Mouse (Mus musculus): ENCODE results near the gene Dnm3.

Gene Dnm3

GRCm38 (mm10) chr1:162162677-162163076 is 315.2 kb downstream of the Dnm3 start:
- no peak for DNase-seq (ENCODE audit: low spot score in 2 of 2)

GRCm38 (mm10) chr1:162162249-162162648 is 315.6 kb downstream of the Dnm3 start:
- no peak for DNase-seq (ENCODE audit: low spot score in 2 of 2)

DNA sequence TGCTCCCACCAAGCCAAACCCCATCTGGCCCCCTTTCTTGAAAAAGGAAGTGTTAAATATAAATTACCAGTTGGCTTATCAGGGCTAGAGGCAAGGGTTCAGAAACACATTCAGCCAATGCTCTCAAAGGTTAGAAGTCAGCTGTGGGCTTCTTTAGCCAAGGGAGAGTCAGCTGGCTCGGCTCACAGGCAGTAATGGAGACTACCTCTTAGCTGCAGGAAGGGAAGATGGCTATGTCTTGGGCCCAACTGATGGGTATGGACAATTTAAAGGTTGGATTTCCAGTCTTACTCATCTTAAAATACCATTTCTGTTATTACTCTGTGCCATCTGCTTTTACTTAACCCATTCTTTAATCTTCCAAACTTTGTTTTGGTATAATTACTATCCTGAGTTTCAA is 317.1 kb downstream of the Dnm3 start:
- no peak for DNase-seq (ENCODE audit: low spot score in 2 of 2)

- DNase-seq (ENCODE audit: low spot score in 2 of 2): no peak
Measured at GRCm38 (mm10) chr1:162158486-162158885, 319.3 kb downstream of the Dnm3 start.

- no peak for DNase-seq (ENCODE audit: low spot score in 2 of 2)
Measured at GRCm38 (mm10) chr1:162157659-162158058, 320.2 kb downstream of the Dnm3 start.

- DNase-seq (ENCODE audit: low spot score in 2 of 2): no peak
Measured at GRCm38 (mm10) chr1:162156873-162157272, 321.0 kb downstream of the Dnm3 start.

- no peak for DNase-seq (ENCODE audit: low spot score in 2 of 2)
Measured at GRCm38 (mm10) chr1:162155546-162155945, 322.3 kb downstream of the Dnm3 start.

GRCm38 (mm10) chr1:162153118-162153517 is 324.7 kb downstream of the Dnm3 start:
- no peak for DNase-seq (ENCODE audit: low spot score in 2 of 2)

GRCm38 (mm10) chr1:162149730-162150129 is 328.1 kb downstream of the Dnm3 start:
- no peak for DNase-seq (ENCODE audit: low spot score in 2 of 2)

- no peak for DNase-seq (ENCODE audit: low spot score in 2 of 2)
Measured at GRCm38 (mm10) chr1:162147554-162147953, 330.3 kb downstream of the Dnm3 start.

DNA sequence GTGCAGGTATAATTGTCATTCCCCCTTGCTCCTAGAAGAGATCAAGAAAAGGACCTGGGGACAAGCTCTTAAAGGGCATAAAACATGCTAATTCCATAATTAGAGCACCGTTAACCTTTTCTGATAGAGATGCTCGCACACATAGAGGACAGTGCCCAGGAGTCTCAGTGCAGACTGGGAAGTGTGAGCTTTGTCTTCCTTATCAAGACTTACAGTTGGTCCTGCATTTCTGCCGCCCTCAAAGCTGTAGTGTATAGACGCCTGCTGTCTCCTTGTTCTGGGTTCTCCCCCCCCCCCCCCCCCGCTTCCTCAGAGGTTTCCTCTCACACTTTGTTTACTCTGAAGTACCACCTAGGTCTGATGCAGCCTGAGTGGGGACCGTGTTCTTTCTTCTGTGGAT is 332.1 kb downstream of the Dnm3 start:
- DNase-seq (ENCODE audit: low spot score in 2 of 2): no peak

DNA sequence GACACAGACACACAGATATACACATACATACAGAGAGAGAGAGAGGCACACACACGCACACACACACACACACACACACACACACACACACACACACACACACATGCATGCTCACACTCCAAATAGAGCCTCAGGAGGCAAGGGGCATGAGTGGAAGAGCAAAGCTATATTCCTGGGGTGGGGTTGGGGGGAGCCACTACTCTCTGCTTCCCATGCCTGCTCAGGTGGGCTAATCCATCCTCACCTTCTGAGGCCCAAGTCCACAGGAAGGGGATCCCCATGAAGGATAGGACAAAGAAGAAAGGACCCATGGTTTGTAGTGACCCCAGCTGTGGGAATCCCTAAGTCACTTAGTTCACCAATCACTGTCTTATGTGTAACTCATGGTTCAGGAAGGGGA is 332.8 kb downstream of the Dnm3 start:
- DNase-seq (ENCODE audit: low spot score in 2 of 2): no peak

GRCm38 (mm10) chr1:162143974-162144912 is 333.6 kb downstream of the Dnm3 start:
- no peak for DNase-seq (ENCODE audit: low spot score in 2 of 2)

- DNase-seq (ENCODE audit: low spot score in 2 of 2): no peak
Measured at GRCm38 (mm10) chr1:162142285-162142684, 335.5 kb downstream of the Dnm3 start.

GRCm38 (mm10) chr1:162136328-162136727 is 341.5 kb downstream of the Dnm3 start:
- no peak for DNase-seq (ENCODE audit: low spot score in 2 of 2)

DNA sequence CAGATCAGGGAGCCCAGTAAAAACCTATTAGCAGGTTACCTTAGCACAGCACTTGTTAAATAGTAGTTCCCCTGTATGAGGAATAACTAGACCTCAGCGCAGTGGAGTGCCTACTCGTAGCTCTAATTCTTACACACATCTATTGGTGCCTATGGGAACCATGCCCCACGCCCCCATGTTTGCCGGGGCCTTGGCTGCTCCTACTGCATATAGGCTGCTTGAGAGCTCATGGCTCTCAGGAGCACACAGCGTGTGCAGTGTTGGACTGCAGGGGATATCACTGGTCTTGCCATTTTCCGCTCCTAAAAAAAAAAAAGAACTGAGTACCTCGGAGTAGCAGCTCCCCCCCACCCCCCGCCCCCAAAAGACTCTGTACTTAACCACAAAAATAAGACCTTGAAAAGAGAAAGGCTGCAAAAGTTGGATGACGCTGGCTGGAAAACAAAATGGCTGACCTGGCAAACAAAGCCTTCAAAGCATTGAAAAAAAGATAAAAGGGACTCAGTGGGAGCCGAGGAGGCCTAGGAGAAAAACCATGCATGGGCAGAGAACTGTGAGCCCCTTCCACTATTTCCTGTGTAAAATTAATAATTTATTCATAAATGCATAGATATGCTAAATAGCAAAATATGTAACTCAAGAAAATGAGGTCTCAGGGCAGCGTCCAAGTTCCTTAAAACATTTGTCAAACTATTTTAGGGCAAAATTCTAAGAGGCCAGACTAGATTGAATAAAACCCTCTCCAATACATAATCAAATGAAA is 342.2 kb downstream of the Dnm3 start:
- no peak for DNase-seq (ENCODE audit: low spot score in 2 of 2)

DNA sequence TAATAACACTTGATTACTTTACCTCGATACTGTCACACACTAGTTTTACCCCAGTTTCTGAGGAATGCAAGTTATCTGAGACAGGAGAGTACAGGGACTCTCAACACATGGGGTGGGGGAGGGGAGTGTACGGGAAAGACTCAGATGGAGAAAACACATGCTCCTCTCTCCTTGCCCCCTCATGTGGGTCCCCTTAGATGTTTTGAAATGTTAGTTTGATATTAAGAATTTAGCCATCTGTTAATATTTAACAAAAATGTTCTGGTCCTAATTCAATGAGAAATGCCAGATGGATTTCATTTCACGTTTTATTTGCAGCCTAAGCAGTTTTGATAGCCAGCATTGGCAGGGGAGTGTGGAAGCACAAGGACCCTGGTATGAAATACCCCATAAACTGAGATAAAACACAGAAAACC is 343.2 kb downstream of the Dnm3 start:
- no peak for DNase-seq (ENCODE audit: low spot score in 2 of 2)

DNA sequence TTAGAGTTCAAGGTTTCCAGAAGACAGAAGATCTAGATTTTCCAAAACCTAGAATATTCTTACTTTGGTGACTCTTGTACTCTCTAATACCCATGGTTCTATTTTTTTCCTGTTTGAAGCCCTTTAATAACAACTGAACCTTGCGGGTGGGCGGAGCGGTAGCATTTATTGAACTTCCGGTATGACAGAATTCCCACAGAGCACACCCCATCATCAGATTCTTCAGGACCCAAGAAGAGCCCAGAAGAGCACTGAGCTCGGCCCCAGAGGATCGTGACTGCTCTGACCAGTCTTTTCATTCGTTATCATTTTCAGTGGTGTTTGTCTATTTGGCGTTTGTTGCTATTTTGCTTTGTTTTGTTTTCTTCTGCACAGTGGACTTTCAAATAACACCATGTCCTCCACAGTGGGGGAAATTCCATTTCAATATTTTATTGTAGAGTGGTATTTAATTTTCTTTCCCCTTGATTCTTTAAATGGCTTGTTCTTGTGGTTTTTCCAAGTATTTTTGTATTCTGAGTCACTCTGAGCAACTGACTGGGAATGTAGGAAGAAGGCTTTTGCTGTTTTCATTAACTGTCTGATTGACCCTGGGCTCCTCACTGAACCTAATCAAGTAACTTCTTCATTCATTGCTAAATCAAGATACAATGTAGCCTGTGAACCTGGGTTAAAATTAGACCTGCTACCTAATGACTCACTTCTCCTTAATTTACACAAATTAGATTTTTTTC is 344.8 kb downstream of the Dnm3 start:
- DNase-seq (ENCODE audit: low spot score in 2 of 2): no peak

DNA sequence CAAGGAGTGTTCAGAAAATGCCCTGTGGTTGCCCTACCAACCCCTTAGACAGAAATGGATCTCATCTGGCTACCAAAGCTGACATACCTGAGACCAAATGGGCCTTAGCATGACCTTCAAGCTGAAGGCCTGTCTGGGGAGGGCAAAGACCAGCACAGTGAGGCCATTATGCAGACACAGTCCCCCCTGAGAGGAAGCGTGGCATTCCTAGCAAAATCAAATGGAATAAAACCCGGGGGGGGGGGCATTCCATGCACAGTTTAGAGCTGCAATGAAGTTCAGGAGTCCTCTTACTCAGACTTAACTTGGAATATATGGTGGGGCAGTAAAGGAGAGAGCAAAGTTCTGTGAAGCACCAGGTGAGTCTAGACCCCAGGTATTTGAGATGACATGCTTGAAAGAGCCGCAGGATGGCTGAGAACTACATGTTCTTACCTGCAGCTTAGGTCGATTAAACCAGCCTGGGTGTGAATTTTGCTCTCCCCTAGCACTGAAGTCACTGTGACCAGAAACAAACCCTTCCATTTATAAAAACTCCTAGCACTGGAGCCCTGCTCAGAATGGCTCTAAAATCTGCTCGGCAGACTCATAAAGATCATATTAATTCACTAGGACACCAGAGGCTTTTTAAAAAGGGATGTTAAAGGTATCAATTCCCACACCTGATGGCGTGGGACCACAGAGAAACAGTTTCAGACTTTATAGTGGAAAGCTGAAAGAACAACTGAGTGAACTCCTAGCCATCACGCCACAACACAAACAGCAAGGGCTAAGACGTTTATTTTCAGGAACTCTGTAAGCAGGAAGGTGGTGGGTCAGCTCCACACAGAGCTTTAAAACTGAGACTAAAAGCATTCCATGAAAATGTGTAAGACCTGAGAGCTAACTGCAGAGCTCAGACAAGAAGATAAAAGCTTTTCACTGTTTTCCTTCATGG is 350.7 kb downstream of the Dnm3 start:
- DNase-seq (ENCODE audit: low spot score in 2 of 2): no peak

GRCm38 (mm10) chr1:162124396-162124795 is 353.4 kb downstream of the Dnm3 start:
- DNase-seq (ENCODE audit: low spot score in 2 of 2): no peak
